Mouse (Mus musculus) neural tube, embryonic 14.5 days (tissue): ENCODE results near the gene Ralgapa2. TPM values are rescaled to one million over a fixed set of nuclear protein-coding genes. Genes with fewer than 3 reads are reported as not detected.

Experiments used
- ATAC-seq: fragments of 200-750 bp; cut with Nextera tagmentation; 2 replicates; pipeline ENCODE4 v1.8.0; 2017; ENCODE audit warnings: low read depth, mild to moderate bottlenecking, moderate TSS enrichment, moderate library complexity
- H3K27ac ChIP-seq: fragments of 300-500 bp; sonication (generic); 2 replicates; pipeline ENCODE4 v1.5.1; 2014; ENCODE audit warnings: low read depth, mild to moderate bottlenecking, control low read depth, low read length, moderate library complexity, mixed read lengths
- H3K27me3 ChIP-seq: fragments of 300-500 bp; sonication (generic); 2 replicates; pipeline ENCODE4 v1.6.1; 2014; ENCODE audit warnings: low read length; ENCODE audit not compliant: control insufficient read depth, insufficient read depth
- H3K36me3 ChIP-seq: fragments of 300-500 bp; sonication (generic); 2 replicates; pipeline ENCODE4 v1.6.1; 2014; ENCODE audit warnings: low read length, mixed read lengths; ENCODE audit not compliant: control insufficient read depth, insufficient read depth
- H3K4me1 ChIP-seq: fragments of 300-500 bp; sonication (generic); 2 replicates; pipeline ENCODE4 v1.6.1; 2014; ENCODE audit warnings: low read length; ENCODE audit not compliant: control insufficient read depth, insufficient read depth
- H3K4me2 ChIP-seq: fragments of 300-500 bp; sonication (generic); 2 replicates; pipeline ENCODE4 v1.6.1; 2014; ENCODE audit warnings: mild to moderate bottlenecking, low read depth, low read length, control low read depth
- H3K4me3 ChIP-seq: fragments of 300-500 bp; sonication (generic); 2 replicates; pipeline ENCODE4 v1.5.1; 2014; ENCODE audit warnings: low read depth, low read length, control low read depth, mixed read lengths
- H3K9ac ChIP-seq: fragments of 300-500 bp; sonication (generic); replicated peaks from 2 replicates; pipeline ENCODE4 v1.6.1; 2014; ENCODE audit warnings: low read depth, mild to moderate bottlenecking, control low read depth, low read length, mixed read lengths
- H3K9me3 ChIP-seq: fragments of 300-500 bp; sonication (generic); 2 replicates; pipeline ENCODE4 v1.6.1; 2016; ENCODE audit warnings: low read length; ENCODE audit not compliant: control insufficient read depth
- WGBS: fragments of 180-500 bp; shearing (Covaris S2); extraction: QIAGEN DNeasy Blood & Tissue Kit; methylation state at CpG from one replicate; pipeline ENCODE4 v1.1.7; 2014; 5-methylcytosine and 5-hydroxymethylcytosine counted together
- polyA plus RNA-seq: library from polyadenylated mRNA; unstranded; fragments of >200 nt; fragmentation: Nextera tagmentation; extraction: Ambion mirVana; gene quantifications from 2 replicates; pipeline ENCODE4 v1.2.1, GENCODE M21; 2014

The Ralgapa2 gene
- polyA plus RNA-seq, 1 experiment from 2014 or later = 16.1 TPM

DNA sequence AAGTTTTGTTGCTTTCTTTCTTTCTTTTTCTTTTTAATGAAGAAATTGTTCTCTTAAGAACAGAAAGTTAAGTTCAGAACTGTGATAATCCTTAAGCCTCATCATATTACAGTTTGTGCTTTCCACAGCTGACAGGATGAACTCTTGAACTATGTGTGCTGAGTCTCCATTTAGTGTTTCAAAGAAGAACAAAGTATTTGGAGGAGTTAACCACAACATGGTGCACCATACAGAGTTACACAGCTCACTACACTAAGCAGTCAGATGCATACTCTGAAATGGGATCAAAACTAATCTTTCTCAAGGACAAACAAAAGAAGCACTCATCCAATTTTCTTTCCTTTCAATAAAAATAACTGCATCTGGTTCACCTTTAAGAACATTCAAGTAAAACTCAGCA lies 110.6 kb downstream of the Ralgapa2 start:
- H3K36me3 ChIP-seq = no peaks in the 10 kb centered on the region; the same call in 1 of the 2 replicates
- H3K9me3 ChIP-seq = no peaks in the 10 kb centered on the region
- ATAC-seq = no peak

DNA sequence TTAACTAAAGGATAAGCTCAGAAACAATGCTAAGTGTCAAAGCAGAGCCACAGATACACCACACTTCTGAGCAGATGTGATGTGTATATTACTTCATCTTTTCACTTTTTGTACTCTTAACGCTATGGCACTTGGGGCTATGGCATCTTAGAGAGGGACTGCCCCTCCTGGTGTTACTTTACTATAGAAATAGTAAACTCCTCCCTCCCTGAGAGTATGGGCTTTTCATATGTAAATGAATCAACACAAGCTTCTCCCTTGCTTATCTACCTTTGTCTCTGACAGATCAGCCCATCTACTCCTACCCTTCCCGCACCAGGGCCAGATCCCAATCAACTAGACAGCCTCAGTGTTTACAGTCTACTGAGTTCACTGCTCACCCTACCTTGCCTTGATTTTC lies 111.4 kb downstream of the Ralgapa2 start:
- H3K9me3 ChIP-seq = no peaks in the 10 kb centered on the region
- no peaks in the 10 kb centered on the region for H3K4me1 ChIP-seq
- H3K4me2 ChIP-seq = no peak overlapping the region
- H3K27me3 ChIP-seq = no peaks in the 10 kb centered on the region
- 27% methylated on average over 2 of the region's 2 CpGs for WGBS
- no peak overlapping the region for H3K9ac ChIP-seq
- no peak overlapping the region for H3K27ac ChIP-seq
- H3K36me3 ChIP-seq = no peaks in the 10 kb centered on the region; the same call in 1 of the 2 replicates
- H3K4me3 ChIP-seq = no peak overlapping the region
- ATAC-seq = no peak

More for the DNA sequence above, 110.6 kb downstream of the Ralgapa2 start:
- no peak overlapping the region for H3K4me3 ChIP-seq
- H3K27me3 ChIP-seq = no peaks in the 10 kb centered on the region
- no peak overlapping the region for H3K4me2 ChIP-seq
- H3K4me1 ChIP-seq = no peaks in the 10 kb centered on the region
- H3K9ac ChIP-seq = no peak overlapping the region
- H3K27ac ChIP-seq = no peak overlapping the region

DNA sequence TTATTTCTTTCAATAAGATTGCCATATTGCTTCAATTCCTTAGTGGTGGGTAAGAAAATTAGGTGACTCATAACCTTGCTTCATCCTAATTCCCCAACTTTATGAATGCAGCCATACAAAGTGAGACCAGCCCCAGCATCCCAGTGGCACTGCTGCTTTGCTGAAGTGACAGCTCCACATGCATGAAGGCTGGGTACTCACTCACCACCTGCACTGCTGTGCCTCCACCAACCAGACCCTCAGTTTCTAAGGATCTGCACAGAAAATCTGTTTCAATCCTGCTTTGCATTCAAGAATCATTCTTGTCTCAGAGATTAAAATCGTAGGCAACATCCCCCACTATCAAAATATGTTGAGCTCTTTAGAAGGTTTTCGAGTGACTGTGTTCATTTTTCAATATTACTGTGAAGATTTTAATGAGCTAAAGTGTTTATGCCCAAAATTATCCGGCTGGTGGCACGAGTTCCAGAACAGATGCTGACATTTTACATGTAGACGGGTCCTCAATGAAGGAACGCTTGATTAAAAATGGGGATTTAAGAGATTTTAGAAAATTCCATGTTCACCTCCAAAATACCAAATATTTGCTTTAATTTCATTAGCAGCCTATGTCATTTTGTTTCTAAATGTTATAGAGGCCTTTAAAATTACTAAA lies 113.8 kb downstream of the Ralgapa2 start:
- ATAC-seq = no peak
- H3K9me3 ChIP-seq = no peaks in the 10 kb centered on the region
- no peak overlapping the region for H3K4me2 ChIP-seq
- no peak overlapping the region for H3K27ac ChIP-seq
- no peak overlapping the region for H3K4me3 ChIP-seq
- no peaks in the 10 kb centered on the region for H3K27me3 ChIP-seq
- no peak overlapping the region for H3K9ac ChIP-seq
- H3K36me3 ChIP-seq = no peaks in the 10 kb centered on the region; the same call in 1 of the 2 replicates
- WGBS = 93% methylated on average over 6 of the region's 6 CpGs
- H3K4me1 ChIP-seq = no peaks in the 10 kb centered on the region

DNA sequence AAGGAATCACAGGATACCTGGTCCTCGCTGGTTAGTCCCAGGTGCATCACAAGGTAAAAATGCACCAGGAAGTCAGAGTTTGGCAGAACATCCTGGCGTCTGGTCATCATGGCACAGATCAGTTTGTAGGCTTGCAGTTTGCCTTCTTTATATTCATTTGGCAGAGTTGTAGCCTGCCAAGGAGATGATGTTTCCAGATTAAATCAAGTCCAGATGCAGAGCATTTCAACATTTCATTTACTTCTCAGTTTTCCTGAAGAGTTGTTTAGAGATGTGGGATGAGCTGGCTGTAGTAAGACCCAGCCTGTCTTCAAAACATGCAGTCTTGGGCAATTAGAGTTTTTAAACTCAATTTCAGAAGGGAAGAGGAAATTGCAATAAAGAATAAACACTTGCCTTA lies 124.9 kb downstream of the Ralgapa2 start:
- no peak overlapping the region for H3K4me3 ChIP-seq
- no peaks in the 10 kb centered on the region for H3K4me1 ChIP-seq
- no peaks in the 10 kb centered on the region for H3K9me3 ChIP-seq
- H3K27me3 ChIP-seq = no peaks in the 10 kb centered on the region
- no peaks in the 10 kb centered on the region for H3K36me3 ChIP-seq
- no peak for ATAC-seq
- no peak overlapping the region for H3K4me2 ChIP-seq
- H3K9ac ChIP-seq = no peak overlapping the region
- 94% methylated on average over 2 of the region's 2 CpGs for WGBS
- H3K27ac ChIP-seq = no peak overlapping the region

DNA sequence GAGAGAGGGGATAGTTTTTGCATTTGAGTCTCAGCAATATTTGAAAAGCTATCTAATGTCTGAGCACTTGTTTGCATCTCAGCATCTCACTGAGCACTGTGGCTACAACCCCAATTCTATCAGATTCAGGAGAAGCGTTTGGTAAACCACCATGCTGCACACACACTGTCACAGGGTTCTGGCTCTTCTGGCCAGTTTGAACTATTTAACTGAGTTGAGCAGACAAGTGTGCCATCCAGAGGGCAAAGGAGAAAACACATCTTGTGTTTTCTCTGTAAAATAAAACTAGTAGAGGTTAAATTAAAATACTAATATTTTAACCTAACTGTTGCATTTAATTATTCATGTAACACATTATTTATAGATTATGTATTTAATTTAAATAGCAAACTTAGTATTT lies 127.6 kb downstream of the Ralgapa2 start:
- no peak overlapping the region for H3K9ac ChIP-seq
- H3K36me3 ChIP-seq = no peaks in the 10 kb centered on the region
- no peak overlapping the region for H3K27ac ChIP-seq
- no peaks in the 10 kb centered on the region for H3K27me3 ChIP-seq
- H3K4me3 ChIP-seq = no peak overlapping the region
- no peak overlapping the region for H3K4me2 ChIP-seq
- H3K9me3 ChIP-seq = no peaks in the 10 kb centered on the region
- no peak for ATAC-seq
- H3K4me1 ChIP-seq = no peaks in the 10 kb centered on the region
- WGBS = 21% methylated on average over 1 of the region's 1 CpGs

DNA sequence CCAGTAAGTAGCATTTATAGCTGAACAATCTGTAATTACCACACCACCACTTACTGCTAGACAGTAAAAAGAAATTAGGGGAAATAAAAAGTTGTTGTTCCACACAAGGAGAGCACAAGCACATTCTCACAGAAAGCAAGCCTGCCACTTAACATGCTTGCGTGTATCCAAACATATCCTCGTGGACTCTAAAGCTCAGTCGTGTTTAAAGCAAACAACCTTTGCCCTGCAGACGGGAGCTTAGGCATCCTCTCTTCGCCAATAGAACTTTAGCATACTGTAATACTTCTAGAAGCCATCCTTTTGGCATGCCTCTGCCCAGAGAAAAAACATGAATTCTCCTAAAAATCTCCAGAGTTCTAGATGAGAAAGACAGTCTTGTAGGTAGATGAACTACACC lies 135.9 kb downstream of the Ralgapa2 start:
- Histone ChIP-seq H3K9me3 (no peaks in the 10 kb centered on the region), H3K9ac (no peak overlapping the region), H3K4me2 (no peak overlapping the region), H3K27me3 (no peaks in the 10 kb centered on the region), H3K4me1 (no peaks in the 10 kb centered on the region), H3K27ac (no peak overlapping the region), H3K36me3 (no peaks in the 10 kb centered on the region), H3K4me3 (no peak overlapping the region)
- 67% methylated on average over 5 of the region's 5 CpGs for WGBS
- ATAC-seq = no peak

DNA sequence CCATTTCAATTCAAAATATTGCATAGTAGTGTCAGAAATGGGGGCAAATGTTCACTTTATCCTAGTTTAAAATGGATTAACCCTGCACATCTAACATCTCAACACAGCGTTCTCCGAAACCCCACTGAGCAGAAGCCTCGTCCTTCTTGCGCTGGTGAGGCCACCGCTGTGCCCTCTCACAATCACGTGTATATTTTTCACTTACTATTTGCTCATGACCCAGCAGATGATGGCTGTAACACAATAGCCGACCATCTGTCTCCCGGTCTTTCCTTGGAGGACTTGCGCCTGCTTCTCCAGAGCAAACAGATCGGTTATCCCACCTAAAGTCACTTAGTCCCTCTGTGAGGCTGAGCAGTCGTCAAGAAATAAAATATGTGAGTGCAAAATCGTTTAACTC lies 146.0 kb downstream of the Ralgapa2 start:
- Histone ChIP-seq H3K27me3 (no peaks in the 10 kb centered on the region), H3K9me3 (no peaks in the 10 kb centered on the region), H3K27ac (no peak overlapping the region), H3K36me3 (no peaks in the 10 kb centered on the region), H3K4me2 (no peak overlapping the region), H3K4me1 (no peaks in the 10 kb centered on the region), H3K9ac (no peak overlapping the region), H3K4me3 (no peak overlapping the region)
- ATAC-seq = peak; percentile 34; the same call in 1 of the 2 replicates
- WGBS = 42% methylated on average over 12 of the region's 12 CpGs

DNA sequence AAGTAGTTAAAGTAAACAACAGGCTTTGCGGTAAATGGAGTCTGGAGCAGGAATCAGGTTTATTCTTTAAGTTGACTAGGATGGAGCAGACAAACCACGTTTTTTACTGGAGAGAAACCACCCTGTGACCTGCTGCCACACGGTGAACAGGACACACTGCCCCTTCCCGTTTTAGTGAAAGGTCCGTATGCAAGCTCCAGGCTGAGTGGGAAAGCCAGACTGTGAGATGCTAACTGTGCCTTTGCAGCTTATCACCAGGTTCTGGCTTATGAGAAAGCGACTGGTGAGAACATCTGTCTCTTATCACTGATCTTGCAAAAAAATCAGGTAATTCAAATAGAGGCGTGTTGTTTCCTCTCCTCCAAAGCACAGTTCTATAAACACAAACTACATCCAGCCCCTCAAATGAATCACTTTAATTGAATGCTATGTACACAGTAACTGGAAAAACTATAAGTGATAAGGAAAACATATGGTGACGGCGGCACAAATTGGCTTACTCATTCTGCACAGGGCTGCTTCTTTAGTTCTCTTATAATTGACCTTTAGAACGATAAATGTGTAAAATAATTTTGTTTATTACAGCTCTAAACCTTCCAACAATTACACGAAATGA lies 146.7 kb downstream of the Ralgapa2 start:
- H3K9ac ChIP-seq = no peak overlapping the region
- no peaks in the 10 kb centered on the region for H3K36me3 ChIP-seq
- no peaks in the 10 kb centered on the region for H3K9me3 ChIP-seq
- no peak overlapping the region for H3K4me3 ChIP-seq
- no peaks in the 10 kb centered on the region for H3K27me3 ChIP-seq
- H3K27ac ChIP-seq = no peak overlapping the region
- no peaks in the 10 kb centered on the region for H3K4me1 ChIP-seq
- peak; percentile 38; the same call in 1 of the 2 replicates for ATAC-seq
- H3K4me2 ChIP-seq = no peak overlapping the region
- WGBS = 62% methylated on average over 11 of the region's 11 CpGs

DNA sequence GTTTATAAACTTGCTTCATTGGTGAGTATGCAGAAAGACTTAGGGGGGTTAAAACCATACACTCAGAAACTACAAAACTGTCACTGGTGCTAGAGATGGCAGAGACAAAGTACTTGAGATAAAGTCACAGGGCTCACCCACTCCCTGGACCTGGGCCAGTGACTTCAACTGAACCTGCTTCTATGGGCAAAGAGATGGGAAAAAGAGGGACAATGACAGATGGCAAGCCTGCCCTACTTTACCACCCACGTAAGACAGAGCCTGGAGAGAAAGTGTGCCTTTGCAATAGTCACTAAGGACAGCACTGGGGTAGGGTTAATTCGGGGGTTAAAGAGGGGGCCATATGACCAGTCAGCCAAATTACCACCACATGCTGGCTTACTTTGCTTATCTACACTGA lies 148.7 kb downstream of the Ralgapa2 start:
- Histone ChIP-seq H3K4me2 (no peak overlapping the region), H3K4me3 (no peak overlapping the region), H3K9me3 (no peaks in the 10 kb centered on the region), H3K27ac (no peak overlapping the region), H3K4me1 (no peaks in the 10 kb centered on the region), H3K9ac (no peak overlapping the region), H3K36me3 (no peaks in the 10 kb centered on the region), H3K27me3 (no peaks in the 10 kb centered on the region)
- no peak for ATAC-seq
- WGBS = 67% methylated on average over 2 of the region's 2 CpGs
